Mouse (Mus musculus): ENCODE results near the gene Crb2.

DNA sequence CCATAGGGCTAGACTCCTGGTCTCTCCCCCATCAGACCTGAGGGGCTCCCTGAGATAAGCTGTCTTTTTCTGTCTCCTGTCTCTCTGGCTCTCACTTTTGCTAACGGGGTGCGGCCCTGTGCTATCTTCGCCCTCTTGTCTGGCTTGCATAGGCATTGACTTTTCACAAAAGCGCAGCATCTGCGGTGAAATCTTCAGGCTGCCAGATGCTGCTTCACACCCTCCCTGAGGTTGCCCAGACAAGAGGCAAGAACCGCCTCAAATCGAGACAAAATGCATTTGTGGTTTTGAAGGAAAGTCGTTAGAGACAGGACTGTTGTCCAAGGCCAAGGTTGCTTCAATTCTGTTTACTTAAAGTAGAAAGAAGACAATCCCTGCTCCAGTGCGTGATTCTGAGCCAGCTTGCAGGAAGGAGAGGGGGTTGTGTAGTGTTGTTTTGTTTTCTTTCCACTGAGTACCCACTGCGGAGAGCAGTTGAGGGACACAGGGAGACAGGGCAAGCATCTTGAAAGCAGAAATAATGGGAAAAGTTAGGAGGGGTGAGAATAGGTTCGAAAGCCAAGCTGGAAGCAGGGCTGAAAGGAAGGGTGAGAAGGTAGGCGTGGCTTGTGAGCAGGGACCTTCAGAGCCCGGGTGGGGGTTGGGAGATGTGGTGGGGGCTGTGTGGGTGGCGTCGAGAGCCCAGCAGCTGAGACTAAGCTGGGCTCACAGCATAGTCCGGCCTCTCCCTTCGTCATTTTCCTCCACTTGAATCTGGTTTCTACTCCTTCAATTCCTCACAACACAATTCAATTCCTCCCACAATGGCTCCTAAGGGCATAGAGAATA, 40.9 kb upstream of the Crb2 start:
- no peak for TF ChIP-seq EP300 (IDR thresholded peaks at IDR 0.05; ENCODE audit: low read depth)
- TF ChIP-seq CTCF (IDR thresholded peaks at IDR 0.05; ENCODE audit: low read depth): no peak

All from heart, postnatal 0 days (tissue).